Mouse (Mus musculus): Measurements from ENCODE around the gene Ube2v1.
"Not testable (repeated sequence)": the region's sequence is repeated elsewhere in the genome, so short reads cannot be mapped to it uniquely, and the experiment has no call there.

Gene Ube2v1

DNA sequence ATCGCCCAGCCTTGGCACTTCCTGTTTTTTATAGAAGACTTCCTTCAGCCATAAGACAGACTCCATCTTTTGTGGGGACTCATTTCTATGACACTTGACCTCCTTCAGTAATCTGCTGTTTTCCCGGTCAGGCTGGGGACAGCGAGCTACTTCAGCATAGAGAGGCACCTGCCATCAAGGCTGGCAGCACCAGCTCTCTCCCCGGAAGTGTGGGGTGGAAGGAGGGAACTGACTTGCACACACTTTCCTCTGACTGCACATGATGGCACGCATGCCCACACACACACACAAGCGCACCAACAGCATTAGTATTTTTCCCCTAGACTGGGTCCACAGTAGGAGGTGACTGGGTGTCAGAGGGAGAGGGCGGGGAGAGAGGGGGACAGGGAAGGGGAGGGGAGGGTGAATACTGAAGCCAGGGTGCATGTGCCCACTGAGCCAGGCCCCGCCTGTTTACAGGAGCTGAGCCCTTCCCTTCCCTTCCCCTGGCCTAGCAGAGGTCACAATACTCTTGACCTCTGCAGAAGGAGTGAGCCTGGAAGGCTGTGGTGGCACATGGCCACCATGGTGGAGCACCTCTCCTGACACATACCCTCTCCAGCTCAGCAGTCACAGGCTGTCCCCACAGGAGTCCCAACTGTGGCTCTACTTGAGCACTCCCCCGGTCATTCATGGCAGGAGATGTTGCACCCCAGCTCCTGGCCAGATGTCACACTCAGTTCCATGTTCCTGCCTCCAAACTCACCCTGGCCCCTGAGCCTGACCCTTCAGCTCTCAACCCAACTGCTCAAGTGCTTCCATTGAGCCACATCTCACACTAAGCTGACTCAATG is 10.4 kb downstream of the Ube2v1 start:
- peak; percentile 92 for DNase-seq

DNA sequence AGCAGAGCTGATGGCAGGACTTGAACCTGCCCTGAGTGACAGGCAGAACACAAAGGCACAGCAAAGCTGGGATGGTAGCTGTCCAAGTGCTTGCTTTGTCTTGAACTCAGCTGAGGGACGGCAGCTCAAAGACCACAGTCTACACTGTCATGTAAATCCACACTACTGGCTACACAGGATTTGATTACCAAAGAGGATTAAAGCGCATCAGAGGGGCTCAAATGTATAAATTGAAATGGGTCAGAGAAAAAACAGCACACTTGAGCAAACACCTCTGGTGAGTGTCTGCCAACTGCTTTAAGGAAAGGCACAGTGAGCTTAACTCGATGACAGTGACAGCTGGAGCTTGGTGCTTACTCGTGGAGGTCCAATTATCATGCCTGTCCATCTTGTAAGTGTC is 14.4 kb downstream of the Ube2v1 start:
- no peak for DNase-seq

DNA sequence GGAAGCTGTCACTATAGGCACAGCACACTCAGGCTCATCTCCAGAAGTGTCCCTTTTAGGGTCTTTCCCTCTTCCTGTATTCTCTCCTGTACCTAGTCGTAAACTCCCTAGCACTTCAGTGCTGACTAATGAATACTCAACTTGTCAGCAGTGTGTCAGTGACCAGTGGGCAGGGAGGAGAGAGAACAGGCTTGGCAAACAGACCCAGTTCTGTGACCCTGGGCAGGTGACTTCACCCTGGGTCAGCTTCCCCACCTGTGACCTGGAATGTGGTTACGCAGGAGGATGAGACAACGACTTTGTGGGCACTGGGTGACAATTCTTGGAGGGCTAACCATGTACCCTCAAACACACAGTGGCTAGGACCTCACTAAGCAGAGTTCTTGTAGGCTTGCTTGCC is 14.9 kb downstream of the Ube2v1 start:
- no peak for DNase-seq

DNA sequence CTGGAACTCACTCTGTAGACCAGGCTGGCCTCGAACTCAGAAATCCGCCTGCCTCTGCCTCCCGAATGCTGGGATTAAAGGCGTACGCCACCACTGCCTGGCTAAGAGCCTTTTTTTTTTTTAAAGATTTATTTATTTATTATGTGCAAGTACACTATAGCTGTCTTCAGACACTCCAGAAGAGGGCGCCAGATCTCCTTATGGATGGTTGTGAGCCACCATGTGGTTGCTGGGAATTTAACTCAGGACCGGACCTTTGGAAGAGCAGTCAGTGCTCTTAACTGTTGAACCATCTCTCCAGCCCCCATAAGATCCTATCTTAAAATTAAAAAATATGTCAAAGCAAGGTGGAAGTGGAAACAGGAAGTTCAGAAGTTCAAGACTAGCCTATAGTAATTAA is 18.6 kb downstream of the Ube2v1 start:
- not testable (repeated sequence) for DNase-seq

DNA sequence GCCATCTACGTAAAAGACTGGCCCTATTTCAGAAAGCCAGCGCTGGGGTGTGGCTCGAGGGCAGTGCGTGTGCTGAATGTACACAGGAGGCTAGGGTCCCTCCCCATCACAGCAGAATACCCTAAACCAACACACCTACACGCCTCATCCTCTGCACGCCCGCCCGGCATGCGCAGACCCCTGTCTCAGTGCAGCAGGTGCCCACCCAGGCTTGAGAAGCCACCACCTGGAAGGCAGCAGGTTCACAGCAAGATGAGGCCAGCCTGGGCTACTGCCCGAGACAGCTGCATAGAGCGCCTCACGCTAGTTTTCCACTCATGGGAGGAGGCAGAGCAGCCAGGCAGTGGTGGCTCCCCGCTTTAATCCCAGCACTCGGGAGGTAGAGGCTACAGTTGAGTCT is 19.8 kb downstream of the Ube2v1 start:
- peak; percentile 91 for DNase-seq

DNA sequence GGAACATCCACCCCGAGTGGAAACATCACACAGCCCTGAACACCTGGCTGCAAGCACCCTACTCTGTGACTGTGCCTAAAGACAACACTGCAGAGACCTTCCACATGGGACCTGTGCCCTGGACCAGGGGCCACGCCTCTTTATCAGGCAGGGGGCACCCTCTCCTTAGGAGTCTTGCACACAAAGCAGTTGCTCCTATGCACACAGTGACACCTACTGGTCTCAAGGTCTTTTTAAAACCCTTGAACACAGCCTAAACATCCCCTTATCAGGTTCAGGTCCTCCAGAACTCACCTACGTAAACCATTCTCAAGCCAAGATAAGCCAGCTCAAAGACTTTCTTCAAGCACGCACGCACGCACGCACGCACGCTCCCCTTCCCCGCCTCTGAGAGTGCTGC is 20.6 kb downstream of the Ube2v1 start:
- no peak for DNase-seq

DNA sequence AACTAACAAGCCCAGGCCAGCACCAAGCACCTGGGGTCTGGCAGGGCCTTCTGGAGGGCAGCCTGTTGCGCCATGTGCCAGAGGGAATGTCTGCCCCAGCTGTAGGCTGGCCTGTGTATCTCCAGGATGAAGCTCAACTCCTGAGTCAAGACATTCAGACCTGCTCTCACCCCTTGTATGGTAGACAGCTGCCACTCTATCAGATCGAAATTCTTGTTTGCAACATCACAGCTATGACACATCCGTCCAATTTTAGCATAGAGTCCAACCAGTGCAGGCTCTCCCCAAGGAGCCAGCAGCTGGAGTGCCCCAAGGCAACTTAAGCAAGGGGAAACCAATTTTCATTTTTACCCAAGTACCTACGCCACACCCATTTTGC is 25.2 kb downstream of the Ube2v1 start:
- no peak for DNase-seq

DNA sequence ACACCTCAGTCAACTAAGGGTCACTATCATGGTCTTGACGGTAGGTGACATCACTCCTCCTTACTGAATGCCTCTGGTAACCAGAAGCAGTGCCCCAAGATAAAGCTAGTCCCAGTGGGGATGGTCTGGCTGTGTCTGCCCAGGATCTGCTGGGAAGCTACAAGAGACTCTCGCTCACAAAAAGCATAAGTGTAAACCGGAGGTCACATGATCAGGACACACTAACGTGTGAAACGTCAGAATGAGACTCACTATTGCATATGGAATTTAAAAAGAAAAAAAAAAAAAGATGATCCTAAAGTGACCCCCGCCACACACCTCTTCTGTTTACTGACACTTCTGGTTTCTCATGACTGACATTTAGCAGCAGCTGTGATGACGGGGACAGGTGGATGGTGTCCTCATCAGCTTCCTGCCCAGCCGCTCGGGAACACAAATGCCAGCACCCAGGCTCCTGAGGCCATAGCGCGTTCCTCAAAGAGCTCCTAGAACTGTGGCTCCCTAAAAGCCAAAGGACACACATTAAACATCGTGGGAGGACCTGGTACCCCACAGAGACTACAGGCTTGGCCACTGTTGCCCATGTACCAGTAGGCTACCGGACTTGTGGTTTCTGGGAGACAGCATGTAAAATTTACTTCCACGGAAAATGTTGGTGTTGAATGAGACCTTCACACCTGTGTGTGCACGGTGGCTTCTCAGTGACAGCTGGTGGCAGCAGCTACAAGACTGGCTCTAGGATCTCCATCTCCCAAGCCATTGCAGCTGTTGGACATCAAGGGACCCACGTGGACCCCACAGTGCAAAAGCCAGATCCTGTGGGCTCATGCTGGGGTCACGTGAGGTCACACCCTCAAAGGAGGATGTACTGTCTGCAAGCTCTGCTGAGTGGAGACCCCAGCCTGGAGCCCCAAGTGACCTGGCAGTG is 25.8 kb downstream of the Ube2v1 start:
- DNase-seq = peak; percentile 92

DNA sequence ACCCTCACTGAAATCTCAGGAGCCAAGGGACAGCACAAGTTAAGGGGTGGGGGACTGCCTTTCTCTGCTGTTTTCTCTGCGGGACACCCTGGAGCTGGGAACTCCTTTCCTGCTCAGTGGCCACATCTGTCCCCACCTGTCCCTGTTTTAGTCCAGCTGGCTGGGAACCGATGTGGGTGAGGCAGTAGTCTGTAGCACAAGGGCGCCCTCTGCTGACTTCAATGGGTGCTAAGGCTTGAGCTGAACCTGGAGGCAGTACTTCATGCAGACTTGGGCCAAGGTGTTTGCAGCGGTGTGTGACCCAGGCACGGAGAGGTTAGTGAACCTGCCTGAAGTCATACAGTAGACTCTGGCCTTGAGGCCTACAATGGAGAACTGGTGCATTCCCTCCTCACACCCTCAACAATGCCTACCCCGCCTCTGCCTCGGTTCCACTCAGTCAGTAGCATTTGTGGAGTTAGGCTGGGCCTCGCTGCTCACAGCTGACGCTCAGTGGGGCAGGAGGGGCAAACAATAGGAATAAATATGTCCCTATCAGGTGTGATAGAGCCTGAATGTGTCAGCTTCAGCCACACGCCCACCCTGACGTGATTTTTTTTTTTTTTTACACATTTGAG is 26.6 kb downstream of the Ube2v1 start:
- DNase-seq = peak; percentile 99

DNA sequence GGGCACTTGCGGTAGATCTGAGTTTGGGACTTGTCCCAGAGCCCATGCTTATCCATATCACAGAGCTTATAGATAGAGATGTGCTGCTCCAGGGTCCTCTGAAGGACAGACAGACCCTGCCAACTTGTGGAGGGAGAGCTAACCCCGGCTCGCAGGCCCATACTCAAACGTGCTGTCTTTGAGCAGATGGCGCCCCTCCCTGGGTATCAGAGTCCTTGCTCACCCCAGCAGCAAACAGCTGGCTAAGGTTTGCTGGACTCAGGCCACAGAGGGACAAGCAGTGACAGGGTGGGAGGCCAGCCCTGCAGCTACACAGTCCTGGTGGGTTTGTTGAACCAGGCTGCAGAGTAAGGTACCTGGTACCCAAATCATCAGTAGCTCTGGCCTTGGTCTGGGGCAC is 28.9 kb downstream of the Ube2v1 start:
- peak; percentile 94 for DNase-seq

DNA sequence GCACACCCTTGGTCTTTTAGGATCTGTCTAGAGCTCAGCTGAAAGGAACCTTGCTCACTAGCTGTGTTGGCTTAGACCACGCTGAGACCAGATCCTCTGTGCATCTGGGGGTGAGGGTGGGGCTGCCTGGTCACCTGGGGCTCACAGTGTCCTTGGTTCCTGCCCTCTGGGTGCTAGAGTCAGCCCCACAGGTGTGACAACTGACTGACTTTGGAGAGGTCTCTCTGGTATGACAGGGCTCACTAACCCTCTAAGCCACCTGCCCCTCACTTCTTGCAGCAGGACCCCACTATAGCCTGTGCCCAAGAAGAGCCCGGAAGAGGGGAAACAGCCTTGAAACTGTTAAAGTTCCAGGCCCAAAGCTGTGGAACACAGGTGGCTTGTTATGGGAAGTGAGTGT is 29.5 kb downstream of the Ube2v1 start:
- peak; percentile 92 for DNase-seq

DNA sequence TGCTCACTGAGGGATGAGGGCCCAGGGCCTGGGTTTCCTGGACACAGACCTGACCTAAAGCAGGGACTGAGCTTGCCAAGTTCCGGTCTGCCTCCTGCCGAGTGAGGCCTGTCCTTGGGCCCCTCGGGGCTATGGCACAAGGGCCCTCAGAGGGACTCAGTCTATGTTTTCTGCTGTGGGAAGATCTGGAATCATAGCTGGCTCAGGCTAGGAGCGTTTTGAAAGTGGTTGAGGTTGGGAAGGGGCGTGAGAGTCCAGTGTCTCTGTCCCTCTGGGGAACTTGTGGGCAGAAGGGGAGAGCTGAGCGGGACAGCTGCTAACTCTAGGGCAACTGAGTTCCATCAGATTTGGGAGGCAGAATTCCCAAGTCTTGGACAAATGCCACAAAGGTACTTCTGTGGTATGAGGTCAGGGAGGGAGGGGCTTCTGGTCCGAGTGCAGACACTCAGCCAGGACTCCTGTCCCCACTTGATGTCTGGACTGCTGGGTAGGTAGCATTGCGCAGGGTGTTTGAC is 31.4 kb downstream of the Ube2v1 start:
- peak; percentile 90 for DNase-seq

DNA sequence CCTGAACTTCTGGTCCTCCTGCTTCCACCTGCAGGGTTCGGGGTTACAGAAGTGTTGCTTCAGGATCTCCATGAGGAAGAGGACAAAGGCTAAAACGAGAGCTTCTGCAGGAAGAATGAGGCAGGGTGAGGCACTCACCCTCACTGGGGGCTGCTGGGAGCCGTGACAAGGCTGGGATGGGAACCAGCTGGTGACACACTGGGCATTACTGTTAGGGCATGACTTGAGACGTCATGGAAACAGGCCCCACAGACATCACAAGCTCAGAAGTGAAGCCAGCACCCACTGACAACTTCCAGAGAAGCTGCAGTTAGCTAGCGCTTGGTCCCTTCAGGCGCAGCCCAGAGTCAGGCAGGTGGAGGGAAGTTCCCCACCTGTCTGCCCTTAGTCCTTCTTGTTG is 32.0 kb downstream of the Ube2v1 start:
- no peak for DNase-seq

DNA sequence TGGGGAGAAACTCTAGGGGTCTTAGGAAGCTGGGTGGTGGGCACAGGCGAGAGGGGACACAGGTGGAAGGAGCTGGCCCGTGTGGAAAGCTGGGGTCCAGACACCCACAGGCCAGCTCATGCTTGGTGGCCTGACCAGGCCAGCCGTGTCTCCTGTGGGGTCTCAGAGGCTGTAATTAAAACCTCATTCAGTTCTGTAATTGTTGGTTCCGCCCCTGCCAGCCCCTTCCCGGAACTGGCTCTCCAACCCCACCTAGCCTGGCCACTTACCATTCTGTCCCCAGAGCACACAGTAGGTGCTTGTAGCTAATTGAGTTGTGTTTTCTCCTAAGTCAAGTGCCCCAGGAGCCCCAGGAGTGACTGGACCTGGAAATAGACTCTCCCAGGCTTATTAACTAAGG is 32.7 kb downstream of the Ube2v1 start:
- DNase-seq = peak; percentile 90

DNA sequence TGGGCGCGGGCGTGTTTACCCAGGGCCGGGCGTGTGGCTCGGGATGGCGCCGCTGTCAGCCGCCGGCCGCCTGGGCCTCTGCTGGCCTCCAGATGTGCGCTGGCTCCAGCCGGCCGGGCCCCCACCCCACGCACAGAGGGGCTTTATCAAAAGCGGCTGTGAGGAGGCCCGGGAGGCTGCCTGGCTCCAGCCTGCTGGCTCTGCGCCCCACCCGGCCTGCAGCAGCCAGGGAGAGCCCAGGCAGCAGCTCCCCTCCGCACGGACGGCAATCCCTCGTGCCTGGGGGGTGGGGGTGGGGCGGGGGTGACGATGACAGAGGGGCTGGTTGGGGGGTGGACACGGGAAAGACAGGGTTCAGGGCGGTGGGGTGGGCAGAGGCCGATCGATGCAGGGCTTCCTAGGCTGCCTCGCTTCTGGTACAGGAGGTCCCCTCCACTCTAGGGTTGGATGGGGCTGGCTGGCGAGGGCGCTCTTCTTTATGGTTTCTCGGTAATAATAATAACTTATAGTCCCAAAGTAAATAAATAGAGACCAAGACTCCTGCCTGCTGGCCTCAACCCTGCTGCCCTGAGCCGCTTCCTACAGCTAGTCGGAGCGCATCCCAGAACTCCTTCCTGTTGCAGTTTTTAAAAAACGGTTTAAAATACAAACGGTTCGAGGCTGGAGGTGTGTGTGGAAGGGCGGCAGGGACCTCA is 34.3 kb downstream of the Ube2v1 start:
- peak; percentile 97 for DNase-seq

DNA sequence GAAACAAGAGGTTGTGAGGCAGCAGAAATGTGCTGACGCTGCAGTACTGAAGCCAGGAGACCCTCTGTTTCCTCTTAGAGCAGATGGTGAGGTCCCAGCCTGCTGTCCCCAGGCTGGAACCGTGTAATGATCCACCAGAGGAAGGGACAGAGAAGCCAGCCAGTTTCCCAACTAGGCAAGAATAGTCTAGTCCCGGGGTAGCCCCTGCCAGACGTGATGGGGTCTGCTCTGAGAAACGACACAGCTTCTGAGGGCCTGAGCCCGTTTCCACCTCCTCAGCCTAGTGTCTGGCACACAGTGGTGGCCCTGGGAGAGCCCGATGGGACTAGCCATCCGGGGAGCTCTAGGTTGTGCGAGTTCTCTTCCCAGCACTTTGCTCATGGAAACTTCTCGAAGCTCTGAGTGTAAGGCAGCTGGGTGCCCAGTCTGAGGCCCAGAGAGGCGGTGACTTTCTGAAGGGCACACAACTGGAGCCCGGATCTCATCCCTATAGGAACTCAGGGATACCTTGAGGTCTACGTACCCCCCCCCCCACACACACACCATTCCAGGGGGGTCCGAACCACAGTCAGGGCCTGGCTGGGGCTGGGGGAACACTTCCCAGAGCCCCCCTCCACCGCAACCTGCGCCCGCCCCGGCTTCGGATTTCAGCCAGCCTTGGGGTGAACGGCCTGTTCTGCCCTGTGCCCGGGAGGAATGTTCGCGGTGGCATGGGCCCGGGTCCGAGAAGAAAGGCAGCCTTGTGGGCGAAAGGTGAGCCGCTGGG is 35.0 kb downstream of the Ube2v1 start:
- DNase-seq = peak; percentile 96

DNA sequence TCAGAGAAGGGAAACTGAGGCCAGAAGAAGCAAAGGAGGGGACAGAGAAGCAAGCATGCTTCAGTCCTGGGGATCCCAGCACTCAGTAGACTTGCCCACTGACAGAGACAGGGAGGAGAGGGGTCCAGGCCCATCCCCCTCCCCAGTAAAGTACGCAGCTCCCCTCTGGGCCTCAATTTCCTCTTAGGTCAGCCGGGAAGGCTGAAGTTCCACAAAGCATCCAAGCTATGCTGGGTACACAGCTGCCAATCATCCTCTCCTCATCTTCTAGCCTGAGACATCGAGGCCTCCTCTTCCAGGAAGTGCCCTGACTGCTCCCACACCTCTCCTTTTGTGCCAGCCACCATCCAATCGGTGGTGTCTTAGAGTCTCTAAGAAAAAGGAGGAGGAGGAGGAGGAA is 35.6 kb downstream of the Ube2v1 start:
- DNase-seq = no peak

DNA sequence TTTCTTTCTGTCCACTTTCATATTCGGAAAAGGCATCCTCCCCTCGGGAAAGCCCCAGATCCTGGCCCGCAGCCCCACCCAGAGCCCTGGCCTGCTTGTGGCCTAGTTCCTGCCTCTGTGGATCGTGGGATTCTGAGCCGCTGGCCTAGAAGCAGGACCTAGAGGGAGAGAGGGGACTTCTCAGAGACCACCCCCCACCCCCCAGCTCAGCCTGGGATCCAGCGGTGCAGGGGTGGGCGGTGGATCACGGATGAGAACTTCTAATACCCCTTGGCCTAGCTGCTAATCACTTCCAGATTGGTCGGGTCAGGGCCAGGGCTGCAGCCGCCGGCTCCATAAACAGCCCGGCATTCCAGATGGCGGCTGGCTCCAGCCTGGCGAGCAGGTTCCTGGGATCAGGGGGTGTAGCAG is 36.1 kb downstream of the Ube2v1 start:
- peak; percentile 98 for DNase-seq

DNA sequence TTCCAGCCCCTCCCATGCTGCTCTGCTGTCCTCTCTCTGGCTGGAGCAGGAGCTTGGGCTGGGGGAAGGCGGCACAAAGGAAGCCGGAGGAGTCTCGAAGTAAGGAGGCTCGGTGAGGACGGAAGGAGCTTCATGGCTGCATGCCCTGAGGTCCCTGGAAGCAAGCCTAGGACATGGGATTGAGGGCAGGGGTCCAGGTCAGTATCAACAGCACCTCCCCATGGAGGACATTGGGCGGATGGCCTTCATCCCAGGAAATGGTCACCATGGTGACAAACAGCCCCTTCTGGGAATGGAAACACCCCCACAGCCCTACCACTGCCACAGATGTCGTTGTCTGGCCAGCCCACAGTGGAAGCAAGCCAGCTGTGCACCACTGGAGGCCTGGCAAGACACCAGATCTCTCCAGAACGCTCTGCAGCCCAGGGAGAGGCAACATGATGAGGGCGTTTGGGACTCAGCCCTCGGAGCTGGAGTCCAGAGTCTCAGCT is 37.4 kb downstream of the Ube2v1 start:
- DNase-seq = peak; percentile 100

DNA sequence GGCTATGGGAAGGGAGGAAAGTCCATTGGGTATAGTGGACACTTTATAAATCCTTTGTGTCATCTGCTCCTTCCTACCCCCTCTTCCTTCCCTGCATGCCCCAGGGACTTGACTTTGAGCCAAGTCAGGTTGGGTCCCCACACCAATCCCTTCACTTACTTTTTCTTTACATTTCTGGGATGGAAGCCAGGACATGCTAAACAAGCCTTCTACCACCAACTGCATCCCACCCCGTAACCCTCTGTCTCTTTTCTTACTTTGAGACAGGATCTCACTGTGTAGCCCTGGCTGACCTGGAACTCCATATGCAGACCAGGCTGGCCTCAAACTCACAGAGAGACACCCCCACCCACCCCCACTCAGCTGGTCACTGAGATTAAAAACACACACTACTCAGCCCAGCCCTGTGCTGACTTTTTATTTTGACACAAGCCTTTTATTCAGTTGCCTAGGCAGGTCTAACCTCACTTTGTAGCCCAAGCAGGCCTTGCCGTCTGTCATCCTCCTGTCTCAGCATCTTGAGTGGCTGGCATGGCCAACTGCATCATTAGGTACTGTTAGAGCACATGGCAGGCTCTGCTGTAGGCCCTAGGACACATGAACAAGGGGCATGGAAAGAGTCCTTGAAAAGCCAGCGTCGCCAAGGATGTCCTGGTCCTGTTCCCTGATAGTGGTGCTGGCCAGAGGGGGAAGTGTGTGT is 38.2 kb downstream of the Ube2v1 start:
- no peak for DNase-seq
